Mouse (Mus musculus) spleen, adult 2 months (tissue): ENCODE data around the gene Elmo3.

Source experiments
- CTCF ChIP-seq: fragments of 200-500 bp; IDR thresholded peaks from 2 replicates; pipeline ENCODE4 v1.5.1; 2011; ENCODE audit warnings: mild to moderate bottlenecking, inconsistent platforms; ENCODE audit not compliant: insufficient read depth, insufficient read length, insufficient replicate concordance; ENCODE audit errors: extremely low read depth
- POLR2A ChIP-seq: fragments of 200-500 bp; IDR thresholded peaks from 2 replicates; pipeline ENCODE4 v1.6.1; 2011; ENCODE audit warnings: low read depth, low read length, inconsistent platforms

DNA sequence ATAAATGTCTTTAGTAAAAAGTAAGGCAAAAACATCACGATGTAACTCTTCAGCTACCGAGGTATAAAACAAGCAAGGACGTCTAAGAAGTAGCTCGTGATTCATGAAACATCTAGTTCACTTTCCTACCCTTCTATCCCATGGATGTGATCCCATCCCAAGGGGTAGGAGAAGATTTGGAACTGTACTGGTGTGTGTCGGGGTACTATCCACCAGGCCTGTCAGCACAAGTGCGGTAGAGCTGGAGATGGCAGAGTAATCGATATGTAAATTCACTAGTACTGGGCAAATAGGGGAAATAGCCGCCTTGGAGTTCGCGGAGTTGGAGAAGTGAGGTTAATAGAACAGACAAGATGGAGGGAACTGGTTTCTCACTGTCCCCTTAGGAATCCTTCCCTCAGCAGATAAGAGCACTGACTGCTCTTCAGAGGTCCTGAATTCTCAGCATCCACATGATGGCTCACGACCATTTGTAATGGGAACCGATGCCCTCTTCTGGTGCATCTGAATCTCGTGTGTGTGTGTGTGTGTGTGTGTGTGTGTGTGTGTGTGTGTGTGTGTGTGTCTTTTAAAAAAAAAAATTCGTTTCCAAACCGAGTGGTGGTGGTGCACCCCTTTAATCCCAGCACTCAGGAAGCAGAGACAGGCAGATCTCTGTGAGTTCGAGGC is 42.0 kb upstream of the Elmo3 start:
- no peak for TF ChIP-seq CTCF
- no peak for TF ChIP-seq POLR2A
